Mouse (Mus musculus) MEL-GATA-1-ER (cell line): ENCODE results near the gene Rab30.
"Not testable (repeated sequence)": the region's sequence is repeated elsewhere in the genome, so short reads cannot be mapped to it uniquely, and the experiment has no call there.

Experiments used
- DNase-seq: peaks from one replicate; pipeline ENCODE4 v3.0.0-alpha.2; 2012; ENCODE audit warnings: low read depth; ENCODE audit errors: extremely low read depth

The Rab30 gene

GRCm38 (mm10) chr7:92743325-92743724, 1.9 kb downstream of the Rab30 start:
- no peak for DNase-seq

- no peak for DNase-seq
These were observed 9.0 kb downstream of the Rab30 start for GRCm38 (mm10) chr7:92750395-92750794.

- DNase-seq = no peak
These were observed 16.7 kb downstream of the Rab30 start for GRCm38 (mm10) chr7:92758067-92758466.

- no peak for DNase-seq
These were observed 19.2 kb downstream of the Rab30 start for GRCm38 (mm10) chr7:92760651-92761050.

GRCm38 (mm10) chr7:92761161-92761560, 19.8 kb downstream of the Rab30 start:
- no peak for DNase-seq

GRCm38 (mm10) chr7:92765426-92765825, 24.0 kb downstream of the Rab30 start:
- DNase-seq = no peak

GRCm38 (mm10) chr7:92766096-92767090, 25.0 kb downstream of the Rab30 start:
- no peak for DNase-seq

- DNase-seq = not testable (repeated sequence)
These were observed 26.7 kb downstream of the Rab30 start for GRCm38 (mm10) chr7:92768116-92768515.

- DNase-seq = no peak
These were observed 27.5 kb downstream of the Rab30 start for GRCm38 (mm10) chr7:92768859-92769258.

GRCm38 (mm10) chr7:92773006-92773405, 31.6 kb downstream of the Rab30 start:
- no peak for DNase-seq

- no peak for DNase-seq
These were observed 32.2 kb downstream of the Rab30 start for GRCm38 (mm10) chr7:92773596-92773995.

GRCm38 (mm10) chr7:92774741-92775140, 33.3 kb downstream of the Rab30 start:
- DNase-seq = no peak

GRCm38 (mm10) chr7:92775703-92776102, 34.3 kb downstream of the Rab30 start:
- no peak for DNase-seq

GRCm38 (mm10) chr7:92776647-92777046, 35.2 kb downstream of the Rab30 start:
- DNase-seq = no peak

- DNase-seq = no peak
These were observed 35.9 kb downstream of the Rab30 start for GRCm38 (mm10) chr7:92777108-92777973.

GRCm38 (mm10) chr7:92779058-92779457, 37.7 kb downstream of the Rab30 start:
- no peak for DNase-seq

- DNase-seq = no peak
These were observed 40.0 kb downstream of the Rab30 start for GRCm38 (mm10) chr7:92781361-92781760.

GRCm38 (mm10) chr7:92781948-92782347, 40.5 kb downstream of the Rab30 start:
- no peak for DNase-seq

GRCm38 (mm10) chr7:92782511-92782910, 41.1 kb downstream of the Rab30 start:
- no peak for DNase-seq

- DNase-seq = no peak
These were observed 41.9 kb downstream of the Rab30 start for GRCm38 (mm10) chr7:92783166-92783806.

- DNase-seq = no peak
These were observed 42.5 kb downstream of the Rab30 start for GRCm38 (mm10) chr7:92783914-92784313.
